Mouse (Mus musculus): ENCODE data around the gene Mymx.

Gene Mymx

GRCm38 (mm10) chr17:45569999-45570398, 31.9 kb downstream of the Mymx start:
- DNase-seq: no peak

GRCm38 (mm10) chr17:45568990-45569389, 32.9 kb downstream of the Mymx start:
- no peak for DNase-seq

GRCm38 (mm10) chr17:45567162-45567601, 34.7 kb downstream of the Mymx start:
- peak; percentile 37 to 46 for DNase-seq

GRCm38 (mm10) chr17:45566360-45567161, 35.3 kb downstream of the Mymx start:
- DNase-seq: peak; percentile 65 to 74

GRCm38 (mm10) chr17:45566031-45566359, 35.9 kb downstream of the Mymx start:
- DNase-seq: no peak

- DNase-seq: no peak
These were observed 36.8 kb downstream of the Mymx start for GRCm38 (mm10) chr17:45565103-45565502.

- peak; percentile 63 to 73 for DNase-seq
These were observed 37.3 kb downstream of the Mymx start for GRCm38 (mm10) chr17:45564531-45565084.

- DNase-seq: peak; percentile 97 to 98
These were observed 38.0 kb downstream of the Mymx start, which contains the start of gene Slc35b2 for GRCm38 (mm10) chr17:45563655-45564530. Gene Slc35b2 (plus strand): TSS chr17:45563874.

- DNase-seq: peak in 1 of 2 experiments; percentile 45
These were observed 38.7 kb downstream of the Mymx start for GRCm38 (mm10) chr17:45563216-45563615.

GRCm38 (mm10) chr17:45559732-45560525, 42.0 kb downstream of the Mymx start:
- peak; percentile 74 to 79 for DNase-seq

- peak; percentile 56 to 67 for DNase-seq
These were observed 43.7 kb downstream of the Mymx start for GRCm38 (mm10) chr17:45557998-45558862.

GRCm38 (mm10) chr17:45557246-45557824, 44.6 kb downstream of the Mymx start:
- DNase-seq: peak in 1 of 2 experiments; percentile 29

- no peak for DNase-seq
These were observed 45.2 kb downstream of the Mymx start for GRCm38 (mm10) chr17:45556514-45557245.

- DNase-seq: peak in 1 of 2 experiments; percentile 53
These were observed 45.8 kb downstream of the Mymx start for GRCm38 (mm10) chr17:45556107-45556489.

GRCm38 (mm10) chr17:45555452-45556106, 46.3 kb downstream of the Mymx start, which contains the start of gene Nfkbie:
Gene Nfkbie (plus strand): TSS chr17:45555703.
- peak; percentile 98 to 99 for DNase-seq

- DNase-seq: no peak
These were observed 47.5 kb downstream of the Mymx start for GRCm38 (mm10) chr17:45554420-45554819.

GRCm38 (mm10) chr17:45553065-45553464, 48.8 kb downstream of the Mymx start:
- no peak for DNase-seq

GRCm38 (mm10) chr17:45551816-45552451, 50.0 kb downstream of the Mymx start:
- peak; percentile 92 to 93 for DNase-seq

- DNase-seq: no peak
These were observed 50.6 kb downstream of the Mymx start for GRCm38 (mm10) chr17:45551249-45551796.
